Mouse (Mus musculus): ENCODE data around the gene Sult2b1. TPM values are rescaled to one million over a fixed set of nuclear protein-coding genes. Genes with fewer than 3 reads are reported as not detected.

Gene Sult2b1
- polyA plus RNA-seq, 1 experiment from 2014 or later, result 2.5 TPM

DNA sequence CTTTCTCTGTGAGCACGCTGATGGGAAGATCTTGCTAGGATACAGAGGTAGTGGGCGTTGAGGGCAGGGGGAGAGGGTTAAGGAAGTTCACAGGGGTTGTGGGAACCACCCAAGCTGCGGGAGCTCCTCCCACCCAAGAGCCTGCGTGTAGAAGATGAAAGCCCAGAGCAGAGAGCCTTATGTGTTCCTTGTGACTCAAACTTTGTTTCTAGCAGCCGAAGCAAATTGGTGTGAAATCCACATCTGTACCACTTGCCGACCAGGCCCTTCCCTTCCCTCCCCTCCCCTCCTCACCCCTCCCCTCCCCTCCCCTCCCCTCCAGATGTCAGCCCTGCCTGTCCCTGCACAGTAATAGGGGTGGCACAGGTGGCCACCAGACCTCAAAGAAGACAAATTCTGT lies 89.4 kb downstream of the Sult2b1 start:
- no peak overlapping the region for H3K9ac ChIP-seq (replicated peaks; ENCODE audit: low read length)
- no peak for ATAC-seq (ENCODE audit: low FRiP score, low TSS enrichment)
- 11% methylated on average over 6 of the region's 6 CpGs for WGBS
- no peaks in the 10 kb centered on the region for H3K9me3 ChIP-seq (ENCODE audit: low read length)
- H3K4me3 ChIP-seq (ENCODE audit: low read length), result no peak overlapping the region
- peaks cover 8% of the 10 kb centered on the region for H3K4me1 ChIP-seq (ENCODE audit: insufficient read depth, low read length)
- H3K27me3 ChIP-seq (ENCODE audit: insufficient read depth, low read length), result peaks cover 18% of the 10 kb centered on the region
- H3K36me3 ChIP-seq (ENCODE audit: insufficient read depth, low read length), result no peaks in the 10 kb centered on the region
- H3K4me2 ChIP-seq (replicated peaks; ENCODE audit: low read depth, low read length), result no peak overlapping the region
- no peak overlapping the region for H3K27ac ChIP-seq (ENCODE audit: low read length)

DNA sequence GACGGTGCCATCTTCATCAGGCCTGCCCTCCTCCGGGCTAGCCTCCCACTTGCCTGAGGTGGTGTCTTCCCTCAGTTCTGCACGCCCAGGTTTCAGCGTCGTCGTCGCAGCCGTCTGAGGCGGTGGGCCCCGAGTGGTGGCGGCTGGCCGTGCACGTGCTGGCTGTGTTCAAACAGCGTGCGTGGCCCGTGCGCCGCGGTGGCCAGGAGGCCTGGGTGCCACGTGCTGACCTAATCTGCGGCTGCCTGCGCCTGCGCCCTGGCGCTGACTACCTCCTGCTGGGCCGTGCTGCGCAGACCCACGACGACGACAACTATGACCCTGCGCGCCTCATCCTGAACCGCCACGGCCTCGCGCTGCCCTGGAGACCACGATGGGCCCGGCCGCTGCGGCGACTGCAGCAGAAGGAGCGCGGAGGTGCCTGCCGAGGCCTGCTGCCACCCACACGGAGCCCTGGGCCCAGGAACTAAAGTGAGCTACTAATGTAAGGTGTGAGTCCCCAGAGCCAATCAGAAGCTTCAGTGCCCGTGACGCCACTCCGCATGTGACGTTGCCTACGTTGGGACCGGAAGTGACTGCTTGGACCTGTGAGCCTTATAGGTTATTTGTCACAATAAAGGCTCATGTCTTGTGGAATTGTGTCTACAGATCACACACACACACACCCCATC lies 90.4 kb downstream of the Sult2b1 start, which contains the start of gene Sec1:
Sec1 (minus strand) TSS at position 482 of the 671 bp plus-strand sequence.
- no peak within 1 kb of the TSS for H3K9ac ChIP-seq (replicated peaks; ENCODE audit: low read length)
- H3K9me3 ChIP-seq (ENCODE audit: low read length), result no peaks in the 10 kb centered on the region
- H3K27me3 ChIP-seq (ENCODE audit: insufficient read depth, low read length), result peaks cover 8% of the 10 kb centered on the region
- no peak within 1 kb of the TSS for H3K27ac ChIP-seq (ENCODE audit: low read length)
- no peaks in the 10 kb centered on the region for H3K36me3 ChIP-seq (ENCODE audit: insufficient read depth, low read length)
- 91% methylated on average over 50 of the region's 50 CpGs for WGBS
- no peak within 1 kb of the TSS for H3K4me2 ChIP-seq (replicated peaks; ENCODE audit: low read depth, low read length)
- peaks cover 12% of the 10 kb centered on the region; the same call in 1 of the 2 replicates for H3K4me1 ChIP-seq (ENCODE audit: insufficient read depth, low read length)
- ATAC-seq (ENCODE audit: low FRiP score, low TSS enrichment), result peak; percentile 52
- no peak within 1 kb of the TSS for H3K4me3 ChIP-seq (ENCODE audit: low read length)

DNA sequence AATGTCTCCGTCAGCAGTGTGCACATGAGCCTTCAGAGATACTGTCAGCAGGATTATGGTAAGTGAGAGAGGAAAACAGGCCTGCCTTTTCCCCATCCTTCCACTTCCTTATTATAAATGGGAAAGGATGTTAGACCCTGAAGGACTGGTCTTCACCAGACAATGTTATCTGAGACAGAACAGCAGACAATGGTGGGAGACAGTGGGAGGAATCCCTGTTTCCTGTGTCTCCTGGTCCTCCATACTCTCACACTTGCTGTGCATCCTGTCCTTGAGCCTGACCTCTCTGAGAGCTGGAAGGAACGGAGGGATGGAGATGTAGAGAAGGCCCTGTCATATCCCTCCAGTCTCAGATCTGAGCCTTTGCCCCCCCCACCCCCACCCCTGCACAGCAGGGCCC lies 92.1 kb downstream of the Sult2b1 start:
- H3K4me1 ChIP-seq (ENCODE audit: insufficient read depth, low read length), result peaks cover 15% of the 10 kb centered on the region; the same call in 1 of the 2 replicates
- H3K27me3 ChIP-seq (ENCODE audit: insufficient read depth, low read length), result no peaks in the 10 kb centered on the region
- no peak overlapping the region for H3K27ac ChIP-seq (ENCODE audit: low read length)
- H3K4me3 ChIP-seq (ENCODE audit: low read length), result no peak overlapping the region
- H3K4me2 ChIP-seq (replicated peaks; ENCODE audit: low read depth, low read length), result no peak overlapping the region
- no peaks in the 10 kb centered on the region for H3K9me3 ChIP-seq (ENCODE audit: low read length)
- 81% methylated on average over 2 of the region's 2 CpGs for WGBS
- no peak for ATAC-seq (ENCODE audit: low FRiP score, low TSS enrichment)
- H3K9ac ChIP-seq (replicated peaks; ENCODE audit: low read length), result no peak overlapping the region
- H3K36me3 ChIP-seq (ENCODE audit: insufficient read depth, low read length), result no peaks in the 10 kb centered on the region

DNA sequence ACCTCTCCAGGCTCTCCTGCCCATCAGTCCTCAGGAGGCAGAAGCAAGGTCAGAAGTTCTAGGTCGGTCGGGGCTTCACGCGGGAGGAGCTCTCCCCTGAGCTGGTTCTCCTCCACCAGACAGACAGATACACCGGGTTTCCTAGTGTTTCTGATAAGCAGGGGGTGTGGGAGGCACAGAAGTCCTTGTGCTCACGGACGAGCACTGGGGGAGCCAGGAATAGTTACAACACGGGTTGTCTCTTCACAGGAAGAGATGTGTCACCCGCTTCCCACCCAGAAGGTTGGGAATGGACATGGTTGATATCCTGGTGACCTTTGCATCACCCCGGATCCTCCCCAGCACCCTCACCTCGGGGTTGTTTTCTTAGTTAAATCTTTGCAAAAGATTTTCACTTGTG lies 94.7 kb downstream of the Sult2b1 start:
- Histone ChIP-seq H3K27ac (ENCODE audit: low read length) (no peak overlapping the region), H3K4me2 (replicated peaks; ENCODE audit: low read depth, low read length) (no peak overlapping the region), H3K4me1 (ENCODE audit: insufficient read depth, low read length) (peaks cover 23% of the 10 kb centered on the region), H3K27me3 (ENCODE audit: insufficient read depth, low read length) (no peaks in the 10 kb centered on the region), H3K36me3 (ENCODE audit: insufficient read depth, low read length) (no peaks in the 10 kb centered on the region), H3K4me3 (ENCODE audit: low read length) (no peak overlapping the region), H3K9me3 (ENCODE audit: low read length) (no peaks in the 10 kb centered on the region), H3K9ac (replicated peaks; ENCODE audit: low read length) (no peak overlapping the region)
- 31% methylated on average over 11 of the region's 11 CpGs for WGBS
- ATAC-seq (ENCODE audit: low FRiP score, low TSS enrichment), result no peak

DNA sequence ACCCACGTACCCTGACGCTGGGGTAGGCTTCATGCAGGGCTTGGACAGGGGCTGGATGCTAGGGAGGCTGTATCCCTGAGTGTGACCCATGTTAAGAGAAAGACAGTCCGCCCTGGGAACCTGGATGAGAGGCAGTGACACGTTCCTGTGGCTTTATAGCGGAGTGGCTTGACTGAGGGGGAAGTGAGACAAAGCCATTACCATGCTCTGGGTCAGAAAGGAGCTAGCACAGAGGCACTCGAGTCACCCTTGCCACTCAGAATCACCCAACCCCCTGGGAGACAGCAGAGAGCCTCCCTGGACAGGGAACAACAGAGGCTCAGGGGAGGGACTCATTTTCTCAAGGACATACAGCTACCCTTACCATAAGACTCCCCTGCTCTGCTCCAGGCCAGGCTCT lies 95.4 kb downstream of the Sult2b1 start:
- WGBS, result 51% methylated on average over 6 of the region's 6 CpGs
- H3K36me3 ChIP-seq (ENCODE audit: insufficient read depth, low read length), result no peaks in the 10 kb centered on the region

DNA sequence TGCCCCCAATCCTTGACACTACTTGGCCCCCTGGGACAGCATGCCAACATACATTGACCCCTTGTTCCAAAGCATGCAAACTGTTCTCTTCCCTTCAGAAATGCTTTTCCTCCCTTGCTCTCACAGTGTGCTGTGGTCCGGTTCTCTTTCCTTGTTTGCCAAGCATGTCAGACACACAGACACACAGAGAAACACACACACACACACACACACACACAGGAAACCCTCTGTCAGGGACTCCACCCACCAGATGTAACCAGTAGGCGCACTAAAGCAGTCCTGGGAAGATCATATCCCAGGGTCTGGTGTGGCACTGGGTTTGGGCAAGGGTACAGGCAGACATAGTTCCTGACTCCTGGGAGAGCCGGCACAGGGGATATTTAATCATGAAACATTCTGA lies 97.6 kb downstream of the Sult2b1 start:
- Histone ChIP-seq H3K9me3 (ENCODE audit: low read length) (no peaks in the 10 kb centered on the region), H3K4me2 (replicated peaks; ENCODE audit: low read depth, low read length) (no peak overlapping the region), H3K36me3 (ENCODE audit: insufficient read depth, low read length) (no peaks in the 10 kb centered on the region), H3K9ac (replicated peaks; ENCODE audit: low read length) (no peak overlapping the region), H3K4me1 (ENCODE audit: insufficient read depth, low read length) (peaks cover 30% of the 10 kb centered on the region), H3K4me3 (ENCODE audit: low read length) (no peak overlapping the region), H3K27ac (ENCODE audit: low read length) (no peak overlapping the region), H3K27me3 (ENCODE audit: insufficient read depth, low read length) (no peaks in the 10 kb centered on the region)
- 79% methylated on average over 3 of the region's 3 CpGs for WGBS
- no peak for ATAC-seq (ENCODE audit: low FRiP score, low TSS enrichment)

More for the DNA sequence above, 95.4 kb downstream of the Sult2b1 start:
- Histone ChIP-seq H3K9me3 (ENCODE audit: low read length) (no peaks in the 10 kb centered on the region), H3K27ac (ENCODE audit: low read length) (no peak overlapping the region), H3K27me3 (ENCODE audit: insufficient read depth, low read length) (no peaks in the 10 kb centered on the region), H3K4me2 (replicated peaks; ENCODE audit: low read depth, low read length) (no peak overlapping the region), H3K4me3 (ENCODE audit: low read length) (no peak overlapping the region), H3K9ac (replicated peaks; ENCODE audit: low read length) (no peak overlapping the region), H3K4me1 (ENCODE audit: insufficient read depth, low read length) (peaks cover 23% of the 10 kb centered on the region)
- no peak for ATAC-seq (ENCODE audit: low FRiP score, low TSS enrichment)

DNA sequence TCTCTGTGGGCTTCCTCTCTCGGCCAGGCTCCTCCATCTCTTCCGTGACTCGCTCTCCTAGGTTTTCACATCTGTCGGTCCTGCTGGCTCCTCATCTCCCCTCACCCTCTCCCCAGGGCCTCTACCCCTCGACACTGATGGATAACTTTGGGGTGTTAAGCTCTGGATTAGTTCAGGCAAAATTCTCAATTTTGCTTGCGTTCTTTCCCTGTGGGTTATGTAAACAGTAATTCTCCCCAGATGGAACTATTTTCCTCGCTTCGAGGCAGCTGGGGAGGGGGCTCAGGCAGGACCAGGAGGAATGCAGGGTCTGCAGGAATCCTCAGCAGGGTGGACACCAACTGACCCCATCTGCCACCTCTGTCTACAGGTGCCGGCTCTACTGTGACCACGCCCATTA lies 98.7 kb downstream of the Sult2b1 start:
- Histone ChIP-seq H3K27me3 (ENCODE audit: insufficient read depth, low read length) (no peaks in the 10 kb centered on the region), H3K4me1 (ENCODE audit: insufficient read depth, low read length) (peaks cover 30% of the 10 kb centered on the region), H3K36me3 (ENCODE audit: insufficient read depth, low read length) (no peaks in the 10 kb centered on the region), H3K27ac (ENCODE audit: low read length) (no peak overlapping the region), H3K9me3 (ENCODE audit: low read length) (no peaks in the 10 kb centered on the region), H3K4me2 (replicated peaks; ENCODE audit: low read depth, low read length) (no peak overlapping the region), H3K9ac (replicated peaks; ENCODE audit: low read length) (no peak overlapping the region), H3K4me3 (ENCODE audit: low read length) (no peak overlapping the region)
- no peak for ATAC-seq (ENCODE audit: low FRiP score, low TSS enrichment)
- WGBS, result 43% methylated on average over 10 of the region's 10 CpGs

DNA sequence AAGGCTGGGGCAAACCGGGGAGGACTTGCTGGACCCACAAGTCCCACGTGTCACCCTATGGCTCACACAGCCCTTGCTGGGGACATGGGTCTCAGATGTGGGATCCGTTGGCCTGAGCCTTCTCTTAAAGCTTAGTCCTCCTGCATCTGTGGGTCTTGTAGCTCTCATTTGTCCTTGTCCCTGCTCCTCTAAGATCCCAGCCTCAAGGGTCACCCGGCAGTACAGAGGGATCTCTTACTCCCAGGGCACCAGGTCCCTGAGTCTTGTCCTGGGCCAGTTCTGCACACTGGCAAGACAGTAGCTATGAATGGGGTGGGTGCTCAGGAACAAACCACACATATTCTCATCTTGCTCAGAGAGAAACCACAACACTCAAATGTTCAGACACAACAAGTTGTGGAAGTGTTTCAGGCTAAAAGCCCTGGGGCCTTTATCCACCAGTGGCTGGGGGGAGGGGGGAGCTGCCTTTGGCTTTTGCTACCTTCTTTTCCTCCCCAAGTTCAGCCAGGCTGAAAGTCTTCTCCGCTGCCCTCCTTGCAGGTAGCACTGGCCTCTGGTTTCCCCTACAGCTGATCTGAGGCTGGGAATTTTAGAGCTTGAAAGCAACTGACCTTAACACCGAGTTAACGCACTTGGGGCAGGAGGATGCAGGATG lies 100.9 kb downstream of the Sult2b1 start, which contains the start of gene Ntn5:
Ntn5 (plus strand) TSS at position 627 of the 655 bp plus-strand sequence.
- Histone ChIP-seq H3K27ac (ENCODE audit: low read length) (no peak within 1 kb of the TSS), H3K27me3 (ENCODE audit: insufficient read depth, low read length) (no peaks in the 10 kb centered on the region), H3K4me2 (replicated peaks; ENCODE audit: low read depth, low read length) (no peak within 1 kb of the TSS), H3K9ac (replicated peaks; ENCODE audit: low read length) (peak within 1 kb of the TSS; percentile 6; the same call in 1 of the 2 replicates), H3K9me3 (ENCODE audit: low read length) (no peaks in the 10 kb centered on the region), H3K36me3 (ENCODE audit: insufficient read depth, low read length) (no peaks in the 10 kb centered on the region), H3K4me3 (ENCODE audit: low read length) (no peak within 1 kb of the TSS), H3K4me1 (ENCODE audit: insufficient read depth, low read length) (peaks cover 21% of the 10 kb centered on the region)
- ATAC-seq (ENCODE audit: low FRiP score, low TSS enrichment), result no peak
- WGBS, result 65% methylated on average over 7 of the region's 7 CpGs

DNA sequence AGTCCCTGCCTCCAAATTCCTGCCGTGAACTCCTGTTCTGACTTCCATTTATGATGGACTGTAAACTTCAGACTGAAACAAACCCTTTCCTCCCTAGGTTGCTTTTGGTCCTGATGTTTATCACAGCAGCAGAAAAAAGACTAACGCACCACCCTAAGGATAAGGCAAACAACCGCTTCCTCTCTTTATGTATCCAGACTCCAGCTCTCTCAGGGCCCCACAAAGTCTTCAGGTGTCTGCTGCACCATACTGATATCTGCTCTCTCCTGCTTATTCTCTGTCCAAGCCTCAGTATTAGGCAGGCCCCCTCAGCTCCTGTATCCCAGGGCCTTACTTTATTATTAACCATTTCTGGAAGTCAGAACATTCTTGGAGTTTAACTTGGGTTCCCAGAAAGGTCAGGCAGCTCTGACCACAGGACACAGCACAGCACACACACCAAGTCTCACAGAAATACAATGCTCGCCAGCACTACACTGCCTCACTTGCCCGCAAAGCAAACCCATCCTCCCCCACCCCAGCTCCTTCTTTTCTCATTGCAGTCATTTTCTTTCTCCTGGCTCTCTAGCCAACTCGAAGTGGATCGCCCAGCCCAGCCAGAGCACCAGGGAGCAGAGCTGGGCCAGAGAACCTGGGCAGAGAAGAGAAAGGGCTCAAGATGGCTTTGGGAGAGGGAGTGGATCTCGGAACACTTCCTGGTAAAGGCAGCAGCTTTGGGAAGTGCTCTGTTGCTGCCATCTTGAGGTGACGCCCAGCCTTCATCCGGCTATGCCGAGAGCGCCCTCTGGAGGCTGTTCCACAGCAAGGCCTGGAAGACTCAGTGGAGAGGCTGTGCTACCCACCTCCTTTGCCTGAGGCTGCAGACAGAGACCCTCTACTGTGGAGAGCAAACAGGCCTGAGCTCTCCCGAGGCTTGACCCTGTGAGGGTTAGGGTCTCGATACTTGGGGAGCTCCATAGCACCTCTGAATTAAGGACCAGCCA lies 102.0 kb downstream of the Sult2b1 start:
- ATAC-seq (ENCODE audit: low FRiP score, low TSS enrichment), result peak; percentile 75
- H3K9ac ChIP-seq (replicated peaks; ENCODE audit: low read length), result peak overlapping the region; percentile 62
- H3K27ac ChIP-seq (ENCODE audit: low read length), result 0 out of 2 replicates have a peak overlapping the region, but pooled peaks have one; percentile 26
- H3K4me1 ChIP-seq (ENCODE audit: insufficient read depth, low read length), result peaks cover 21% of the 10 kb centered on the region
- no peaks in the 10 kb centered on the region for H3K9me3 ChIP-seq (ENCODE audit: low read length)
- no peaks in the 10 kb centered on the region for H3K36me3 ChIP-seq (ENCODE audit: insufficient read depth, low read length)
- 0 out of 2 replicates have a peak overlapping the region, but pooled peaks have one; percentile 6 for H3K4me3 ChIP-seq (ENCODE audit: low read length)
- peak overlapping the region; percentile 43 for H3K4me2 ChIP-seq (replicated peaks; ENCODE audit: low read depth, low read length)
- H3K27me3 ChIP-seq (ENCODE audit: insufficient read depth, low read length), result no peaks in the 10 kb centered on the region
- 25% methylated on average over 14 of the region's 14 CpGs for WGBS
